Mouse (Mus musculus): ENCODE measurements at regions not wholly inside any gene's neighbourhood (a gene's known extent, or its start where the extent isn't known, plus 50 kb on each side); places are given as distances from the start of the nearest gene placed in this dataset.

DNA sequence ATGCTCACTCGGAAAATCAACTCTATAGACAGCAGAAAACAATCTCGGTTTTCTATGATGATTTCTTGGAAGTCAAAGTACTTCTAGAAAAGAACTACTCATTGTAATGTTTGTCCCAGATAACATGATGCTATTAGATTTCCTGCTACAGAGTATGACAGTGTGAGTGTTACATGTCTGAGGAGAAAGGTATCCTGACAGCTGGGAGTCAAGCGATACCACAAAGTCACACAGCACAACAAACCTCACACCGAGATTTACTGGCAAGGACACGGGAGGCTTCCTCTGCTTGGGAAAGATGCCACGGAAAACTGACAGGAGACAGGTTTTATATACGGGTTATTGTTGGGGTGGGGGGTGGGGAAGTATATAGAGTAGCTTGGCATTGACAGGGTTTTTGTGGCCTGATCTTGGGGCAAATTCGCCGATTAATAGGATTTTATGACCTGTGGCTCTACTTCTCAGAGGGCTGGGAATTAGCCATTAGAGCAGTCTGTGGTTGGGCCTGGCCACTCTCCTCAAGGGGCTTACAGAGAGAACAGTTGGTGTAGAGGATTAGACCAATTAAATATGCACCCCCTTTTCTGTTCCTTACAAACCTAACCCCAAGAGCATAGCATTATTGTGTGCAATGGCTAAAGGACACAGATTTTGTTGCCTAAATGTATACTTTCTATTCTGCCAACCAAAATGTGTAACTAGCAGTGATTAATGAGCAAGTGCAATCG, 209.2 kb upstream of the Sfrp2 start:
- no peak for DNase-seq

DNA sequence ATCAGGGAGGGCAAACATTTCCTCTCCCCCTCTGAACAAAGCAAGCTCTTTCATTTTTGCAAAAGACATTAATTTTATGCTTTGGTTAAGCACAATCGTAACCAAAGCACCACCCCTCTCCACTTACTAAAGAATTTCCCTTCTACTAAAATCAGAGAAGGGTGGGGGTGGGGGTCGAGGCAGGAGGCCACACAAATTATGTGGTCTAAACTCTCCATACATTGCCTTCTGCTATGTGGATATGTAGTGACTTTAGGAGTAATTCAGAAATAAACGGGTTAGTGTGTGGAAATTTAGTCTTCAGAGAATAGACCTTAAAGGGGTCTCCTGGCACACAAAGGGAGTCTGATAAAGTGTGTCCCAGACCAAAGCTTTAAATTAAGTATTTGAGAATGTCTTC, 204.1 kb upstream of the Sfrp2 start:
- no peak for DNase-seq

DNA sequence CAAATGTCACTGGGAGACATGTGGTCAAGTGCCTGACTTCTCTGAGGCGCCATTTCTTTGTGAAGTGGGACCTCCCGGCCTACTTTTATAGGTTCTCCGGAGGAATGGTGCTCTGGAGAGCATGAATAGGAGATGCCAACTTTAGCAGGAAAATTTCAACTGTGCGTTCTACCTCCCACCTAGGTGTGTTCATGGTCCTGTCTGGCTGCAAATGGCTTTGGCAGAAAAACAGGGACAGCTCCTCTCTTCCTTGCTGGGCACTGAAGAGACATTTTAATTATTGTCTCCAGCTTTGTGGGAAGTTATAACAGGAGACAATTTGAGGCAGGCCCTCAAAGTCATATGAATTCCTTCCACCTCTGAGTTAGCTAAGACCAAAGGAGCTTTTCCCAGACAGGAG, 190.6 kb upstream of the Sfrp2 start:
- DNase-seq, result no peak

DNA sequence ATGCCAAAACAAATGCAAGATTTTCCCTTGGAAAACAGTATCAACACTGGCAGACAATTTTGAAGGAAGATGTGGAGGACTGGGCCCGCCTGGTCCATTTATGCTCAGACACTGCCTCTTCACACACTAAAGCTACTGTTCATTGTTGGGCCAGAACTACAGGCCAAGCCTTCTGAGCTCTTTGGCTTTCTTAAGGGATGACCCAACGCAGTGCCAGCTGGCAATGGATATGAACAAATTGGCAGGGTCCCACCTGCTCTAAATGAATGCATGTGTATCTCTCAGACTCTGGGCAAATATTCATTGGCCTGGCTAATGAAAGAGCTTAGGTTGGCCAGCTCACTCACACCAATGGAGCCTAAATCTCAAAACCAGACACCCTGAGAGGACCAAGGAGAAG, 190.0 kb upstream of the Sfrp2 start:
- no peak for DNase-seq

DNA sequence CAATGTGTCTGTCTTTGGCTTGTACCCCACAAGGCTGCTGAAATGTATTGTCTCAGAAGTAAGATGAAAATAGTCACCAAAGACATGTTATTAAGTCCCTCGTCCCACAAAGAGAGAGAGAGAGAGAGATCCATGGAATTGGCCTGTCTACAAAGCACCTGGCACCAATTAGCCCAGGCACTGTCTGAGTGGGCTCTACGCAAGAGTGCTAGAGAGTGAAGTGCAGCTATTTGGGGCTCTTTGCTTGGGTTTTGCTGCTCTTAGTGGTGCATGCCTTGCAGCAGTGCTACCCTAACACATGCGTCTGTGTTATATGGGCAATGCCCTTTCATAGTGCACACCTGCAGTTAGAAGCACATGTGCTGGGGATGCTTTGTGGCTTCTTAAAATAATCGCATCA, 185.4 kb upstream of the Sfrp2 start:
- DNase-seq, result no peak

DNA sequence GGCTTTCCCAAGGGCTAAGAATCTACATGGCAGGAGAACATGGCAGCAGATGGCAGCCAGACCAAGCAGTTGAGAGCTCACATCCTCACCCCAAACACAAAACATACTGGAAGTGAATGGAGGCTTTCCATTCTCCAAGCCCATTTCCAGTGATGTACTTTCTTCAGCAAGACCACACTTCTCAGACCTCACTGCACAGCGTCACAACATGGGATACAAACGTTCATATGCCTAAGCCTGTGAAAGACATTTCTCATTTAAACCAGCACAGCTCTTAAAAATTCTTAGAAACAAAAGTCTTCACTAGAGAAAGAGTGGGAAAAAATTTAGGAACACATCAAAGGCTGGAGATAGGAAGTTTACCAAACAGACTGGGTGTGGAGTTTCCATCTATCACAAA, 183.9 kb upstream of the Sfrp2 start:
- DNase-seq, result no peak

DNA sequence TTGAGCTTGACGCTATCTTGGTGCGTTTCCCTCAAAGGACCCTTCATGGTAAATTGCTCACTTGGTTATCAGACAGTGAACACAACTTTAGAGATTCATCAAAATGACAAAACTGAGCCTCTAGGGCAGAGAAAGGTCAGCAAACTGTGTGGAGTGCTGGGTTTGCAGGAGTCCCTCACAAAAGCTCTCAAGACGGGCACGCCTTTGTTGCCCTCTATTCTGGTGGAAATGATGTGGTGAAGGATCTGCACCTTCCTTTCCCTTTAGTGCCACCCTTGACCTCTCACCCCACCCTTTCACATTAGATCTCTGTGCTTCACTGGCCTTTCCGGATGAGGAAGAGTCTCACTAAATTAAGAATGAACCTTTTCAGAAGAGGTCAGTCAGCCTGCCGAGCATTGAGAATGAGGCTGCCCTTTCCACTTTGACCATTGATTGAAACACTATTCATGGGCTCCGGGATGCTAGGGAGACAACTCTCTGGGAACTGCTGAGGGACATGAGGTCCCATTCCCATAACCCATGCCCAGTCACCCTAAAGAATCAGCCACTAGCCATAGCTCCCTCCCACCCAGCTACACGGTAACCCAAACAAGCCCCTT, 182.9 kb upstream of the Sfrp2 start:
- no peak for DNase-seq

DNA sequence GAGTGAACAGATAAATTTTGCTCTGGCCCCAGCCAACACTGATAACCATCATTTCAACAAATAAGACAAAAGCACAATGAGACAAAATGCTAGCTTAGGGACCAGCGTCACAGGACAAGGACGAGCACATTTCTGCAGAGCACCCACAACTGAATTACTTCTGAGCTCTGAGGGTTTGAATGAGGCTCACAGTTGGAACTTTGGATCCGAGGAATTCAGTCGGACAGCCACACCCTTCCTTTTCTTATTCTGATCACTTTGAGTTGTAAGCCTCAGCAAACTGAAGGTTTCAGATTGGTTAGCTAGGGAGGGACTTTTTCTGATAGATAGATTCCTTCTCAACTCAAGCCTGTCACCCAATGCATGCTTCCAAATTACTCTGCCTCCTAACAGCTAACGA, 180.0 kb upstream of the Sfrp2 start:
- DNase-seq, result no peak

DNA sequence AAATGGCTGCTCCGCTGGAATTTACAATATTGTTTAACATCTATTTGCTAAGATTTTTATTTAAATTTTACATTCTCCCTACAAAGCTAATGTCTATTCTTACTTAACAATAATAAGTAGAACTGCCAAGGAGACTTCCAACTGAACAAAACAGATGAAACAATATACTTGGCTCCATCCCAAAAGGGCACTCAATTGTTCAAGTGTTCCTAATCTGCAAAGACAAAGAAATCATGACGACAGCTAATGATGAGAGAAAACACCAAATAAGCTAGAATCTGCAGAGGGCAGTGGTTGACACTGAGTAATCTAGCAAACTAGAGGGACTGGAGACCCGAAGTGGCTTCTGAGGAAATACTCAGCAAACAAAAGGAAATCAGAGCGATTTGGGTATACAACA, 179.6 kb upstream of the Sfrp2 start:
- DNase-seq, result no peak

DNA sequence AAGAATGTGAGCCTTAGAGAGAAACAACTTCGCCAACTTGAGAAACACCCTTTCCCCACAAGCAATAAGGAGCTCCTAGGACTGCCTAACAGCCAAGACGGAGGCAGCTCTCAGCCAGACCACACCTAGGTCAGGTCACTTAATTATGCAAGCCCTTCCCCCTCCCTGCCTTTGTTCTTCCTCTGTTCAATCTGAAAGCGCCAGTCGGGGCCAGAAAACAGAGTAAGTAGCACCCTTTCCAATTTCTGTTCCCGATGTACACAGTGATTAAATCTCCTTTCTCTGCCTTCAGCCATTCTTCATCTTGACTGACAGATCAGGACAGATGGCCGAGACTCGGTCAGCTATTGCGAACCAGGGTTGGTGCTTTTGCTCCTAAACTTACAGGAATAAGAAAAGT, 177.0 kb upstream of the Sfrp2 start:
- no peak for DNase-seq

DNA sequence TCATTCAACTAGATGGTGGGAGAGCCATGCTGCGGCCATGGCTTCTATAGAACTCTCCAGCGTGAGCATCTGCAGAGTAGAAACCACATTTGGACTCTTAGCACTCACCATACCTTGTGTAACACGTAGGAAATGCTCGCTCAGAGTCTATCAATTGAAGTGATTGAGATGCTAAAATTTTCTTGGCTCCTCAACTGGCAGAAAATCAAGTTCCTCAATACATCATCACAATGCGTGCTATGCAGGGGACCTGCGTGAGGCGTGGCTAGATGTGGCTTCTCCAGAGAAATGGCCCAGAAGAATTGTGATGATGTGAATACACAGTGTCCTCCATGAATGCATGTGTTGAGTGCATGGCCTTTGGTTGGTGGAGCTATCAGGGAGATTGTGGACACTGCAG, 174.9 kb upstream of the Sfrp2 start:
- DNase-seq, result no peak

DNA sequence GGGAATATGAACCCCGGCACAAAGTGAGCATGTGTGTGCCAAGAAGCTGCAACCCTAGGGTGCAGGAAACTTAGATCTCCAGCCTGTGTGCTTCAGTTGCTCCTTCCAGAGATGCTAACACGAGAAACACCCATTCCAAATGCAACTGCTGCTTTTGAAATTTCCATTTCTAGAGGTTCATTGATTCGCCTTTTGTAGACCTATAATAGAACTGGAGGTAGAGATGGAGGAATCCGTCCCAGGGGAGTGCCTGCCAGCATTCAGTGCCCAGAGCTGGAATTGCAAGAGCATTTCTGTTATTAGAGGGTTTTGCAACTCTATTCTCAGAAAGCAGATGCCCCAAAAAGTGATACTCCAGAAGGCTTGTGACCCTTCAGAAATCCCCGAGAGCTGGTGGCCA, 172.8 kb upstream of the Sfrp2 start:
- DNase-seq, result no peak

DNA sequence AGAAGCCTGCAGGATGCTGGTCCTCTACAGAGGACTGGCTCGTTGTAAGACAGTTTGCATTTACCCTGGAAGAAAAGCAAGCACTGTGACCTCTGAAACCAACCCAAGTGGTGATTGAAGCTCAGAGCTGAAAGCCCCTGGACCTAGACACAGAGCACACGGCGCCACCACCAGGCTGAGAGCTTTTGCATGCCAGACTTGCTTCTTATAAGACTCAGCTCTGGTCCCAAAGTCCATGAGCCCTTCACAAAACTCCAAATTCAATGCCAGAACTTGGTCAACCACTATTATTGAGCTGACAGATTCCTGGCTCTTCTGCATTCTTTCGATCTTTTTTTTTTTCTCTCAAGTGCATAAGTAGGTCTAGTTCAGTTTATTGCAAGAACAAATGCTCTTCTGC, 164.6 kb upstream of the Sfrp2 start:
- no peak for DNase-seq

DNA sequence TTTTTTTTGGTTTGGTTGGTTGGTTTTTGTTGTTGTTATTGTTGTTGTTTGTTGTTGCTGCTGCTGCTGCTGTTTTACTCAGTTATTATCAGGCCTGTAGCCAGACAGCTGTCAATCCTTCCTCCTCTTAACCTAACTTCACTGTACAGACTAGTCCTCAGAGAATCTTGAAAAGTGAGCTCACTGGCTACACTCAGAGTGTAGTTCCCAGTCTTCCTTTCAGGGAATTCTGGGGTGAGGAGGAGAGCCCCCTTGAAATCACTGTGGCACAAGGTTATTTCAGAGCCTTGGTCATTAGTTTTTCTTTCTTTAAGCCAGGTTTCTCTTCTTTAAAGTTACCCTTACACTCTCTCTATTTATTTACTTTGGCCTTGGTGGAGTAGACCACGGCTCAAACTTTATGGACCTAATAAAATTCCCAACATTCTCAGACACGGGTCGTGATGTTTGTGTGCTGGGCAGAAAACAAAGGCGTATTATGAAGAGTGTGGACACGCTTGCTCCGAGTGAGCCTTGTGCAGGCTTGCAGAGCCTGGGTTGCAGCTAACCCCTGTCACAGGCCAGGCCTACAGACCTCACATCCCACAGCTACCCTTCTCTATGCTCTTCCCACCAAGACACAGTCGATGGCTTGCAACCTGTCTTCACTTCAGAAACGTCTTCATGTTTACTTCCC, 156.9 kb upstream of the Sfrp2 start:
- DNase-seq, result peak; percentile 11

DNA sequence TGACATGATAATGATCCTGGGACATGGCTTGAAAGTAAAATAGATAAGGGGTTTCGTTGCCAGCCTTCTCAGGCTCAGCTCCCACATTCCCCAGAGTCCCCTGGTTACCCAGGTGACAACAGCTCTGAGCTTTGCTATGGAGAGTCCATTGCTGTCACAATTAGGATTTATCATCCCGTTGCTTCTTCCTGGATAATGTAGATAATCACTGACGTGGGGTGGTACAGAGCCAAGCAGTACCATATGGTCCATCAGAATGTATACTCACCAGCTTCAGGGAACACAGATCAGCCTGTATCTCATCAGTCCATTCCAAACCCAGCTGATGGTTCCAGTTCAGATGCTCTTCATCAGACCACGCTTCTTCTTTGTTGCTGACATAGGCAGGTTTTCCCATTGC, 145.7 kb upstream of the Sfrp2 start:
- no peak for DNase-seq

DNA sequence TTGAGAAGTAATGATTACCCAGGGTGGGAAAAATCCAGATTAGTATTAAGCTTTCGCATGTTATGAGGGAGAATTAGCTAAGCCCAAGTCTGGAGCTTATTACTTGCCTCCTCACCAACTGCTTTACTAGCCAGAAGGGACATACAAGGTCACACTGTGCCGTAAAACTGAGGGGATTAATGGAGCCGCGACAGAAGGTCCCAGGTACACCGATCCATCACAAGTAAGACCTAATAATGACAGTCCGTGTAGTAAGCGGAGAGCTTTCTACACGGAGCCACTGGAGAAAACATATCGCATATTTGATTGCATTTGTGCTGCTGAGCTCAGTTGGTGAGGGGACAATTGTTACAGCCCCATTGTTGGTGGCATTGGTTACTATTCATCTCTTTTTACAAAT, 133.1 kb upstream of the Sfrp2 start:
- DNase-seq, result no peak

DNA sequence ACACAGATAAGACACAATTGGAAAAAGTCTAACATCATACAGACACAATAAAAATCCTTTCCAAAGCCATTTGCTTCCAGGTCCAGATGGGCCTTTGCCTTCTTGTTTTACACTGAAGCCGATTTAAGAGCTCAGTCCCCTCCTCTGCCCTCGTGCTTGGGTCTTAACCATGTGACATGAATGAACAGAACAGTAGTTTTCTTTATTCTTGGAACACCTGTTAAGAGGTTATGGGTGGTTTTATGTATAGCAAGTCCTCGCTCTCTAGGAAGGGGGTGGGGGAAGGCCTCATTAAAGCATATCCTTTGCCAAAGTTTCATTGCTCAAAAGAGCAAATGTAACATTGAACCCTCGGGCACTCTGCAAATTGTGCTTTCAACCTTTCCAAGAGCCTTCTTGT, 125.7 kb upstream of the Sfrp2 start:
- DNase-seq, result no peak

DNA sequence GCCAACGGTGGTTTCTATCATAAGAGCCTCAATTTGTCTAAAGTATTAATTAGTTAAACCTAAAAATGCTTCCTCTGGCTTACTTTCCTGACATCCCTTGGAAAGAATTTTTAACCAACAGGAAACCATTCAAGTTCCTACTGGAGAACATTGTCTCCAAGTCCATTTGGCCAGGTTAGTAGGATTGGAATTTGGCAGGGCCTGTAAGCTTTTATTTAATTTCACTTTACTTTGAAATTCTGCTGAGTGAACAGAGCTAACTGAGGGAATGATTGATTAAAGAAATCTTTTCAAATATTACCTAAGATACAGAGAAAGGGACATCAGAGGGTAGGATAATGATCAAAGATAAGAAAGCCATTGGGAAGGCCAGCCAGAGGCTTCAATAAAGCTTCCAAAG, 102.4 kb upstream of the Sfrp2 start:
- no peak for DNase-seq

DNA sequence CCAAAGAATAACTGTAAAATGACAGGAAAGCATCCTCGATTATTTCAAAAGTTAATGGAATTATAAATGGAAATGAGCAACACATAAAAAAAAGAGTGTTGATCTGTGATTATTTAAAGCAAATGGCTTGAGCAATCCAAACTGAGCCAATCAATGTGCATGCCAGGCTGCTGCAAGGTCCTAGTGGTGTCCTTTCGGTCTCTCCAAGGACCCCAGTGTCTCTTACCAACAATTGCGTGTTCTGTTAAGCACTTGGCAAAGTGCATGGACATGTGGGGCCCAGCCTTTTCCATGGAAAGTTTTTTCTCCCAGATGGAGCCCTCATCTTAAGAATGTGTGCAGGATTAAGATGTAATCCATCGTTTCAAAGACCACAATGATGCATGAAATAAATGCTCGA, 90.0 kb upstream of the Sfrp2 start:
- no peak for DNase-seq

DNA sequence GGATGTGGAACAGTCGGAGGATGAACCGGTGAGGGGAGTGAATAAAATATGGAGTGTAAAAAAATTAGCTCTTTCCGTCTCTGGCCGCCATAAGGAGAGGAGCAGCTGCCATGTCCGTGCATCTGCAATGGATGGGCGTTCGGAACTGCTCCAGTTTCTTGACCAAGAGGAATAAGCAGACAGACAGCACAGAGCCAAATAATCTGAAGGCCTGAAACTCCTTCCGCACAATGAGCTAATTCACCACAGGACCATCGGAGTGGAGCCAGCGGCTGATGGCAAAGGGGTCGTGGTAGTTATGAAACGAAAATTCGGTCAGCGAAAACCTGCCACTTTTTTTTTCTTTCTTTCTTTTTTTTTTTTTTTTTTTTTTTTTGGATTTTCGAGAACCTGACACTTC, 79.5 kb upstream of the Sfrp2 start:
- no peak for DNase-seq

DNA sequence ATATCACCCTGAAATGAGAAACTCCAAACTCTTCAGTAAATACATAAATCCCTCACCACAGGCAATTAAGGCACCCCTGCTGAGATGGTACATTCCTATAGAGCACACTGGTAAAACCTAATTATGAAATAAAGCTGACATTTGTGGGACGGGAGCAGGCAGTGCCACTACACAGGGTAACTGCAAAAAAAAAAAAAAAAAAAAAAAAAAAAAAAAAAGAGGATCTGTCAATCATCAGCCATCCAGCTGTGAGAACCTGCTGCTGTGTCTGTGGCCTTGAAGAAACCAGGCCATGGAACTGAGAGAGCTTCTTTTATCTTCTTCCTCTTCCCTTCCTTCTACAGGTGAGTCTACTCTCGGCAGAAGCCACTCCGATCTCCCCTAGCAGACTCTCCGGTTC, 78.6 kb upstream of the Sfrp2 start:
- DNase-seq, result no peak

DNA sequence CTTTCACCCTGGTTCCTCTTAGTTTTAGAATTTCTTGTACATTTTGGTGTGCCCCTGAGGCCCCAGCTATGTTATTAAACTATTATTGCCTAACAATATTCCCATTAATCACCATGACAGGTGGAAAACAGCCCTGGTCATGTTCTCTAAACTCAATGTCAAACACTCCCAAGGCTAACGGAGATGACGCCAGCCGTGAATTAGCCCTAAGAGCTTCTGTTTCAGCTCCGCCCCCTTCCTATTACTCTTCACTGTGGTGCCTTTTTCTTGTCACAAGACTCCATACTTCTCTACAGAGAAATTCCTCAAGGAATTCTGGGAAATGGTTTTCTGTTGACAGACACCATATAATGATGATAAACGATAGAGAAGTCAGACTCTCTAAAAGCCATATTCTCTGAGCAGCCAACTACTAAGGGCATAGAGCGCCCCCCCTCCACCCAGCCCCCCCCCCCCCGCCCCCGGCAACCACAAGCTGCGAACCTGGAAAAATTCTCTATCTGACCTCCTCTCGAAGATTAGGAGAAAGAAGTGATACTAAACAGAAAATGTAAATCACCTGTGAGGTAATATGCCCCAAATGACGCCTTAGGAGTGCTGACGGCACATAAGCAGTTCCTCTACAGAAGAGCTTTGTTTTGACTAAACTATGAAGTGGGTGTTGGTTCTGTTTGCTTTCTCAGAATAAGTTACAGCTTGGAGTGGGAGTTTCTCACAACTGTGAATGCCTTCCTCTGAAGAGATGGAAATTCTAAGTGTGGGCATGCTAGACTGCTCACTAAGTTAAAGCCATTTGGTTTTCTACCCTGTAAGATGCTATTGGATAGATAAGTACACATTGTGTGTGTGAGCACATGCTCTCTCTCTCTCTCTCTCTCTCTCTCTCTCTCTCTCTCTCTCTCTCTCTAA, 76.8 kb upstream of the Sfrp2 start:
- no peak for DNase-seq

DNA sequence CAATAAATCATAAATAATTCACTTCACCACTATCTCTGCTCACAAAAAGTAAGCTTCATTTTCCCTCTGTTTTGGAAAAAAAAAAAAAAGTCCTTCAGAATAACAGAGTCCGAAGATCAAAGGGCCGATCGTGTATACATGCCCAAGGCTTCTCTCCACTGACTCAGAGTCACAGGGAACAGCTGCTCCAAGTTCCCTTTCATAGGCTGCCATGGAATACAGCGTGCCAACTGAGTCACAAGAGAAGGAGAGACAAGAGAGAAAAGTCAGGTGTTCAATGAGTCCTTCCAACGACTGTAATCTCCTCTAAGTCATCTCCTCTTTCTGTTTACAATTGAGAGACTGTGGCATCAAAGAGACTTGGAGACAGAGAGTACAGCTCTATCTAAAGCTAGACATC, 71.6 kb upstream of the Sfrp2 start:
- DNase-seq, result no peak

DNA sequence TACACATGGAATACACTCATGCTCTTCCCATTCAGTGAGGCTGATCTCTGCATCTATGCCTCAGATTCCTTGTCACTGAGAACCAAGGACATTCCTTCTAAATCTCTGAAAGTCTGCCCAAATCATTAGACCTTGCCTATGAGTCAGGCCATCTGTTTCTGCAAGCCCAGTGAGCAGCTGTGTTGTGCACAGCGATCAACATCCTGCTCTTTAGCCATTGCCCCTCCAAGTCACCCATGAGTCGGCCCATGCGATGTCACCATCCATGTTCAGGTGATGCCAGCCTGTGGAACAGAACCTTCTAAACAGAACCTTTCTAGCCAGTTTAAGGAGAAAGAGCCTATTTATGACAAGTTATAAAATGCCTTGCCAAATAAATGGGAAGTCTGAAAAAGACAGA, 66.4 kb upstream of the Sfrp2 start:
- DNase-seq, result no peak

Measured in kidney, postnatal 10 days (tissue).